In genomic region chr6:87079457-87079856, GRCm38 (mm10) we compare ENCODE assay signal across 26 mouse cellular contexts. TPM values are rescaled to one million over a fixed set of nuclear protein-coding genes. Genes with fewer than 3 reads are reported as not detected.
A peak's percentile ranks its signal among the peaks of the same experiment; 100 is the strongest.
DNase-seq lines count a peak whose midpoint lies in the region; ATAC-seq and TF ChIP-seq lines count a peak whose summit lies in the region.
"Had no signal": no experiment of that assay in that cellular context is flagged by ENCODE, and none has a peak within 500 bp of the region (broad histone marks: within the 10 kb centered on the region; RNA-seq: fewer than 3 reads in every experiment).

No protein-coding gene starts in this region.

- in situ Hi-C loops in CH12.LX (cut with MboI; ENCODE audit: low pct_ligation_motif_present, low pct_unique_long_range_greater_than_20kb, low sequenced_read_pairs): no loop called here

- no peaks in the 10 kb centered on the region for H3K4me1 ChIP-seq in embryonic facial prominence, embryonic 14.5 days (ENCODE audit: control insufficient read depth, insufficient read depth, low read length)
- H3K4me1 ChIP-seq in embryonic facial prominence, embryonic 10.5 days: peaks cover 11% of the 10 kb centered on the region; the same call in 1 of the 2 replicates
- H3K4me1 ChIP-seq in forebrain, postnatal 0 days (ENCODE audit: insufficient read depth): no peaks in the 10 kb centered on the region
- H3K4me1 ChIP-seq in forebrain, embryonic 16.5 days (replicated peaks; ENCODE audit: control insufficient read depth, insufficient read depth, low read length): no peaks in the 10 kb centered on the region
- peaks cover 4 to 49% of the 10 kb centered on the region in 2 experiments for H3K4me1 ChIP-seq in CH12.LX (ENCODE audit: control insufficient read depth in 1 of 2, insufficient read depth in 2 of 2)
- H3K4me1 ChIP-seq in embryonic facial prominence, embryonic 15.5 days: peaks cover 11% of the 10 kb centered on the region; the same call in 1 of the 2 replicates
- no peaks in the 10 kb centered on the region for H3K4me1 ChIP-seq in midbrain, embryonic 14.5 days (ENCODE audit: control insufficient read depth, insufficient read depth, low read length)
- H3K4me1 ChIP-seq in heart, embryonic 10.5 days: peaks cover 11% of the 10 kb centered on the region

- no peak overlapping the region for H3K27ac ChIP-seq in embryonic facial prominence, embryonic 14.5 days (replicated peaks; ENCODE audit: low read depth, low read length)
- H3K27ac ChIP-seq in embryonic facial prominence, embryonic 10.5 days (replicated peaks): no peak overlapping the region
- no peak overlapping the region for H3K27ac ChIP-seq in forebrain, postnatal 0 days (ENCODE audit: low read depth, low read length)
- no peak overlapping the region for H3K27ac ChIP-seq in forebrain, embryonic 16.5 days (ENCODE audit: low read length)
- H3K27ac ChIP-seq in CH12.LX (ENCODE audit: insufficient read depth, low read depth): no peak overlapping the region
- no peak overlapping the region for H3K27ac ChIP-seq in embryonic facial prominence, embryonic 15.5 days (replicated peaks)
- H3K27ac ChIP-seq in midbrain, embryonic 14.5 days (replicated peaks; ENCODE audit: low read depth, low read length): no peak overlapping the region
- H3K27ac ChIP-seq in heart, embryonic 10.5 days: no peak overlapping the region

- 61% methylated on average over 4 of the region's 4 CpGs for WGBS in embryonic facial prominence, embryonic 14.5 days
- 71% methylated on average over 4 of the region's 4 CpGs for WGBS in embryonic facial prominence, embryonic 10.5 days
- 81% methylated on average over 4 of the region's 4 CpGs for WGBS in forebrain, postnatal 0 days
- WGBS in forebrain, embryonic 16.5 days: 73% methylated on average over 4 of the region's 4 CpGs
- 31% methylated on average over 4 of the region's 4 CpGs for WGBS in embryonic facial prominence, embryonic 15.5 days
- 90% methylated on average over 4 of the region's 4 CpGs for WGBS in midbrain, embryonic 14.5 days
- WGBS in heart, embryonic 10.5 days: 80% methylated on average over 4 of the region's 4 CpGs

- peak; percentile 78 for DNase-seq in embryonic facial prominence, embryonic 14.5 days (ENCODE audit: low spot score)
- no peak for DNase-seq in embryonic facial prominence, embryonic 10.5 days (ENCODE audit: low spot score)
- peak; percentile 18 for DNase-seq in forebrain, postnatal 0 days
- no peak for DNase-seq in CH12.LX (ENCODE audit: extremely low read depth)
- DNase-seq in midbrain, embryonic 14.5 days: no peak
- DNase-seq in heart, embryonic 10.5 days (ENCODE audit: low spot score): no peak
- DNase-seq: adrenal gland, adult 2 months; adrenal gland, adult 8-10 months; adrenal gland, postnatal 10 days; adrenal gland, postnatal 14 days; adrenal gland, postnatal 25 days; adrenal gland, postnatal 36 days; B cell, adult 2 months; cerebellum, adult 11 months; cerebellum, adult 11-12 months; cerebellum, adult 18-20 months had no signal

- no peaks in the 10 kb centered on the region for H3K27me3 ChIP-seq in embryonic facial prominence, embryonic 14.5 days (replicated peaks; ENCODE audit: control insufficient read depth, insufficient read depth, low read length)
- H3K27me3 ChIP-seq in embryonic facial prominence, embryonic 10.5 days (replicated peaks; ENCODE audit: low read depth, poor library complexity, severe bottlenecking): no peaks in the 10 kb centered on the region
- no peaks in the 10 kb centered on the region for H3K27me3 ChIP-seq in forebrain, postnatal 0 days (ENCODE audit: insufficient read depth, low read length)
- no peaks in the 10 kb centered on the region for H3K27me3 ChIP-seq in forebrain, embryonic 16.5 days (replicated peaks; ENCODE audit: control insufficient read depth, insufficient read depth, low read length)
- H3K27me3 ChIP-seq in CH12.LX (replicated peaks): no peaks in the 10 kb centered on the region
- no peaks in the 10 kb centered on the region for H3K27me3 ChIP-seq in embryonic facial prominence, embryonic 15.5 days
- H3K27me3 ChIP-seq in midbrain, embryonic 14.5 days (ENCODE audit: control insufficient read depth, insufficient read depth, low read length): no peaks in the 10 kb centered on the region
- H3K27me3 ChIP-seq in heart, embryonic 10.5 days (ENCODE audit: insufficient read depth, poor library complexity, severe bottlenecking): no peaks in the 10 kb centered on the region
- H3K27me3 ChIP-seq: Patski had no signal

- H3K4me3 ChIP-seq in embryonic facial prominence, embryonic 14.5 days (ENCODE audit: low read depth, low read length): no peak overlapping the region
- no peak overlapping the region for H3K4me3 ChIP-seq in embryonic facial prominence, embryonic 10.5 days
- H3K4me3 ChIP-seq in forebrain, postnatal 0 days (ENCODE audit: low read depth, low read length): no peak overlapping the region
- H3K4me3 ChIP-seq in forebrain, embryonic 16.5 days (replicated peaks; ENCODE audit: low read length): no peak overlapping the region
- H3K4me3 ChIP-seq in CH12.LX (replicated peaks in 1 of 3; ENCODE audit: low read depth in 2 of 3, low read length in 2 of 3, poor library complexity in 1 of 3): no peak overlapping the region
- H3K4me3 ChIP-seq in embryonic facial prominence, embryonic 15.5 days (replicated peaks): no peak overlapping the region
- H3K4me3 ChIP-seq in midbrain, embryonic 14.5 days (replicated peaks; ENCODE audit: low read depth, low read length): no peak overlapping the region
- H3K4me3 ChIP-seq in heart, embryonic 10.5 days: no peak overlapping the region

- H3K79me2 ChIP-seq in CH12.LX (replicated peaks; ENCODE audit: control insufficient read depth, extremely low read depth, insufficient read depth, poor library complexity, severe bottlenecking): no peaks in the 10 kb centered on the region

- H3K9ac ChIP-seq in embryonic facial prominence, embryonic 14.5 days (ENCODE audit: low read depth, low read length): no peak overlapping the region
- H3K9ac ChIP-seq in forebrain, postnatal 0 days: no peak overlapping the region
- no peak overlapping the region for H3K9ac ChIP-seq in forebrain, embryonic 16.5 days (replicated peaks; ENCODE audit: low read depth, low read length)
- H3K9ac ChIP-seq in CH12.LX (ENCODE audit: insufficient read depth, low read depth): no peak overlapping the region
- no peak overlapping the region for H3K9ac ChIP-seq in embryonic facial prominence, embryonic 15.5 days
- H3K9ac ChIP-seq in midbrain, embryonic 14.5 days (replicated peaks; ENCODE audit: low read length): no peak overlapping the region

- no peaks in the 10 kb centered on the region for H3K9me3 ChIP-seq in embryonic facial prominence, embryonic 14.5 days (ENCODE audit: control insufficient read depth, low read length)
- H3K9me3 ChIP-seq in embryonic facial prominence, embryonic 10.5 days: no peaks in the 10 kb centered on the region
- H3K9me3 ChIP-seq in forebrain, postnatal 0 days (ENCODE audit: low read length): no peaks in the 10 kb centered on the region
- H3K9me3 ChIP-seq in forebrain, embryonic 16.5 days (ENCODE audit: control insufficient read depth, low read length): no peaks in the 10 kb centered on the region
- H3K9me3 ChIP-seq in CH12.LX (replicated peaks; ENCODE audit: low read length): no peaks in the 10 kb centered on the region
- H3K9me3 ChIP-seq in embryonic facial prominence, embryonic 15.5 days (replicated peaks): no peaks in the 10 kb centered on the region
- no peaks in the 10 kb centered on the region for H3K9me3 ChIP-seq in midbrain, embryonic 14.5 days (ENCODE audit: control insufficient read depth, low read length)
- H3K9me3 ChIP-seq in heart, embryonic 10.5 days: no peaks in the 10 kb centered on the region
- H3K9me3 ChIP-seq: G1E had no signal

- dilution Hi-C loops in CH12.LX (cut with MboI; ENCODE audit: extremely low pct_ligation_motif_present, extremely low pct_unique_long_range_greater_than_20kb, low sequenced_read_pairs): no loop called here

- TF ChIP-seq EP300 in CH12.LX (IDR thresholded peaks at IDR 0.05; ENCODE audit: low read length): no peak

- no peak for ATAC-seq in embryonic facial prominence, embryonic 14.5 days (ENCODE audit: low read depth)
- 0 out of 2 replicates have a peak, but pooled peaks have one; percentile 23 for ATAC-seq in forebrain, postnatal 0 days
- no peak for ATAC-seq in forebrain, embryonic 16.5 days
- peak; percentile 79; the same call in 1 of the 2 replicates for ATAC-seq in embryonic facial prominence, embryonic 15.5 days (ENCODE audit: insufficient number of reproducible peaks, low FRiP score, low TSS enrichment, low read depth)
- ATAC-seq in midbrain, embryonic 14.5 days (ENCODE audit: low FRiP score, low TSS enrichment): no peak
- ATAC-seq: activated CD4-positive, CD25-positive, alpha-beta regulatory T cell, adult 4 months; CD4-positive, CD25-positive, alpha-beta regulatory T cell, adult 4 months; Patski had no signal

- TF ChIP-seq RAD21 in CH12.LX (IDR thresholded peaks at IDR 0.05; ENCODE audit: low read depth, low read length): no peak

- H3K36me3 ChIP-seq in embryonic facial prominence, embryonic 14.5 days (ENCODE audit: control insufficient read depth, insufficient read depth, low read length): peaks cover 85% of the 10 kb centered on the region
- peaks cover 86% of the 10 kb centered on the region for H3K36me3 ChIP-seq in embryonic facial prominence, embryonic 10.5 days (replicated peaks)
- peaks cover 65% of the 10 kb centered on the region for H3K36me3 ChIP-seq in forebrain, postnatal 0 days (ENCODE audit: insufficient read depth)
- H3K36me3 ChIP-seq in forebrain, embryonic 16.5 days (ENCODE audit: control insufficient read depth, insufficient read depth): peaks cover 19% of the 10 kb centered on the region
- H3K36me3 ChIP-seq in CH12.LX (replicated peaks in 1 of 2; ENCODE audit: control insufficient read depth in 1 of 2, insufficient read depth in 1 of 2, low read length in 1 of 2): peaks cover 50 to 75% of the 10 kb centered on the region in 2 experiments
- peaks cover 63% of the 10 kb centered on the region for H3K36me3 ChIP-seq in embryonic facial prominence, embryonic 15.5 days
- peaks cover 78% of the 10 kb centered on the region for H3K36me3 ChIP-seq in midbrain, embryonic 14.5 days (ENCODE audit: control insufficient read depth, insufficient read depth, low read length)
- H3K36me3 ChIP-seq in heart, embryonic 10.5 days: peaks cover 76% of the 10 kb centered on the region

- no peak for TF ChIP-seq CTCF in forebrain, postnatal 0 days (IDR thresholded peaks at IDR 0.05; ENCODE audit: low read depth)
- no peak for TF ChIP-seq CTCF in CH12.LX (conservative IDR thresholded peaks at IDR 0.05 in 1 of 2, IDR thresholded peaks at IDR 0.05 in 1 of 2; ENCODE audit: low read depth in 2 of 2, low read length in 2 of 2)

- no peak overlapping the region for H3K4me2 ChIP-seq in embryonic facial prominence, embryonic 14.5 days (ENCODE audit: low read depth, low read length)
- no peak overlapping the region for H3K4me2 ChIP-seq in forebrain, postnatal 0 days (ENCODE audit: low read depth)
- no peak overlapping the region for H3K4me2 ChIP-seq in forebrain, embryonic 16.5 days (ENCODE audit: low read length)
- no peak overlapping the region for H3K4me2 ChIP-seq in CH12.LX (ENCODE audit: insufficient read depth, low read depth, poor library complexity, severe bottlenecking)
- no peak overlapping the region for H3K4me2 ChIP-seq in embryonic facial prominence, embryonic 15.5 days (replicated peaks)
- H3K4me2 ChIP-seq in midbrain, embryonic 14.5 days (ENCODE audit: low read length): no peak overlapping the region

- TF ChIP-seq POLR2A in CH12.LX (IDR thresholded peaks at IDR 0.05; ENCODE audit: low read depth, low read length): no peak

RNA-seq across cellular contexts. Expression of gene D6Ertd527e, which starts 25.1 kb away (rescaled TPM):
- 0.25 and 0.59 TPM in 2 replicates for polyA plus RNA-seq in embryonic facial prominence, embryonic 14.5 days (2014; fragmentation: Nextera tagmentation; extraction: Ambion mirVana)
- polyA plus RNA-seq in embryonic facial prominence, embryonic 10.5 days (2016; fragmentation: Nextera tagmentation; extraction: Ambion mirVana): 0.12 TPM in 1 of 2 replicates, not detected in the other
- total RNA-seq in forebrain, postnatal 0 days (2014; rRNA removed): not detected in 2 replicates
- 0.07 and 0.10 TPM in 2 replicates for polyA plus RNA-seq in forebrain, postnatal 0 days (2015; fragmentation: Nextera tagmentation; extraction: Ambion mirVana)
- 0.33 TPM in 1 of 2 replicates, not detected in the other for polyA plus RNA-seq in forebrain, embryonic 16.5 days (2015; fragmentation: Nextera tagmentation; extraction: Ambion mirVana)
- 0.08 and 0.34 TPM in 2 replicates for total RNA-seq in CH12.LX (2012; rRNA removed)
- not detected in 2 replicates for total RNA-seq in CH12.LX (2014; rRNA removed)
- polyA plus RNA-seq in CH12.LX (2012; ENCODE audit: insufficient read length, low read depth): 0.10 TPM in 1 of 2 replicates, not detected in the other
- polyA plus RNA-seq in embryonic facial prominence, embryonic 15.5 days (2015; fragmentation: Nextera tagmentation; extraction: Ambion mirVana): 0.28 and 0.75 TPM in 2 replicates
- 0.23 TPM in 1 of 2 replicates, not detected in the other for polyA plus RNA-seq in midbrain, embryonic 14.5 days (2014; fragmentation: Nextera tagmentation; extraction: Ambion mirVana)
- polyA plus RNA-seq in heart, embryonic 10.5 days (2016; fragmentation: Nextera tagmentation; extraction: Ambion mirVana): not detected in 2 replicates
- total RNA-seq: adrenal gland, adult 18-20 months; adrenal gland, adult 2 months; adrenal gland, postnatal 14 days; adrenal gland, postnatal 36 days; ES-E14; MEL had no signal
- polyA plus RNA-seq: C2C12; CD4-positive, CD25-positive, alpha-beta regulatory T cell, adult 4 months; Patski had no signal

RNA-seq across cellular contexts. Expression of gene Gfpt1, which starts 36.8 kb away (rescaled TPM):
- 22.7 and 23.3 TPM in 2 replicates for polyA plus RNA-seq in embryonic facial prominence, embryonic 14.5 days (2014; fragmentation: Nextera tagmentation; extraction: Ambion mirVana)
- 17.0 and 17.5 TPM in 2 replicates for polyA plus RNA-seq in embryonic facial prominence, embryonic 10.5 days (2016; fragmentation: Nextera tagmentation; extraction: Ambion mirVana)
- 34.0 and 43.0 TPM in 2 replicates for total RNA-seq in forebrain, postnatal 0 days (2014; rRNA removed)
- polyA plus RNA-seq in forebrain, postnatal 0 days (2015; fragmentation: Nextera tagmentation; extraction: Ambion mirVana): 12.5 and 16.5 TPM in 2 replicates
- polyA plus RNA-seq in forebrain, embryonic 16.5 days (2015; fragmentation: Nextera tagmentation; extraction: Ambion mirVana): 22.6 and 25.1 TPM in 2 replicates
- 32.1 and 32.6 TPM in 2 replicates for total RNA-seq in CH12.LX (2012; rRNA removed)
- total RNA-seq in CH12.LX (2014; rRNA removed): 22.8 and 24.9 TPM in 2 replicates
- 34.8 and 35.3 TPM in 2 replicates for polyA plus RNA-seq in CH12.LX (2012; ENCODE audit: insufficient read length, low read depth)
- polyA plus RNA-seq in embryonic facial prominence, embryonic 15.5 days (2015; fragmentation: Nextera tagmentation; extraction: Ambion mirVana): 19.0 and 20.4 TPM in 2 replicates
- polyA plus RNA-seq in midbrain, embryonic 14.5 days (2014; fragmentation: Nextera tagmentation; extraction: Ambion mirVana): 27.3 and 27.8 TPM in 2 replicates
- 15.8 and 18.6 TPM in 2 replicates for polyA plus RNA-seq in heart, embryonic 10.5 days (2016; fragmentation: Nextera tagmentation; extraction: Ambion mirVana)

Comparison
In these comparisons a context has a peak if more than half of its experiments do, and no peak if none do; other contexts are left out.
1. ATAC-seq: peak in forebrain, postnatal 0 days (single experiment) and embryonic facial prominence, embryonic 15.5 days (single experiment); none in embryonic facial prominence, embryonic 14.5 days (single experiment), forebrain, embryonic 16.5 days (single experiment) and midbrain, embryonic 14.5 days (single experiment).
2. DNase-seq: peak in embryonic facial prominence, embryonic 14.5 days (single experiment) and forebrain, postnatal 0 days (single experiment); none in embryonic facial prominence, embryonic 10.5 days (single experiment), CH12.LX (single experiment), midbrain, embryonic 14.5 days (single experiment) and heart, embryonic 10.5 days (single experiment).